Mouse (Mus musculus): ENCODE results near the gene Abhd6. TPM values are rescaled to one million over a fixed set of nuclear protein-coding genes. Genes with fewer than 3 reads are reported as not detected.

The Abhd6 gene
- polyA plus RNA-seq, 1 experiment from 2014 or later, result 14.1 TPM

DNA sequence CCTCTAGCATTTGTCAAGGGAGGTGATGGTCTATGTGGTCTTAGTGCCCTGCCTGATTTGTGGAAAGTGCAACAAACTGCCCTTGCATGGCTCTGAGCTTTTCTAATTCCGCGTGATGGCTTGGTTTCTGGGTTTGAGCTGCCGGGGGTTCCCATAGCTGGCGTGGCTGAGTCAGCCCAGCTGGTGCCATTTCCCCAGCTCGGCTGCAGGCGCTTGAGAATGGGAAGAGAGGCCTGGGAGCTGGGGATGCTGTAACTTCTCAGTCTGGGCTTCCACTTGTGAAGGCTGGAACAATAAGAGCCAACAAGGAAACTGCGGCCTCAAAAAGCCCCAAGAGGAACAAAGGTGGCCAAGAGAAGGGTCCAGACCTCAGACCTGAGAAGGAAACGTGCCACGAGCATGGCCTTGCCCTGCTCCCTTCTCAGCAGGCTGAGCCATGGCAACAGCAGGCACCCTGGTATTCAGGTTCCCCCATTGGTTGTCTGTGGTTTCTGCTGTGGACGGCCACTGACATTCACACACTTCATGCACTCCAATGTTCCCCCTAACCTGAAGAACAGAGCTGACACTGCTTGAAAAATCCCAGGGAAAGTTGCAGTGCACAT, 30.7 kb upstream of the Abhd6 start:
- WGBS, result 55% methylated on average over 10 of the region's 10 CpGs
- no peaks in the 10 kb centered on the region for H3K4me1 ChIP-seq (ENCODE audit: control insufficient read depth, insufficient read depth, low read length)
- H3K4me3 ChIP-seq (ENCODE audit: low read length), result no peak overlapping the region
- no peaks in the 10 kb centered on the region for H3K36me3 ChIP-seq (ENCODE audit: control insufficient read depth, insufficient read depth, low read length)
- H3K27me3 ChIP-seq (replicated peaks; ENCODE audit: control insufficient read depth, insufficient read depth, low read length), result no peaks in the 10 kb centered on the region
- H3K9me3 ChIP-seq (ENCODE audit: control insufficient read depth, low read length), result no peaks in the 10 kb centered on the region
- no peak overlapping the region for H3K27ac ChIP-seq (ENCODE audit: low read length)
- H3K9ac ChIP-seq (ENCODE audit: low read depth, low read length), result no peak overlapping the region
- ATAC-seq, result no peak
- no peak overlapping the region for H3K4me2 ChIP-seq (ENCODE audit: low read depth, low read length)

DNA sequence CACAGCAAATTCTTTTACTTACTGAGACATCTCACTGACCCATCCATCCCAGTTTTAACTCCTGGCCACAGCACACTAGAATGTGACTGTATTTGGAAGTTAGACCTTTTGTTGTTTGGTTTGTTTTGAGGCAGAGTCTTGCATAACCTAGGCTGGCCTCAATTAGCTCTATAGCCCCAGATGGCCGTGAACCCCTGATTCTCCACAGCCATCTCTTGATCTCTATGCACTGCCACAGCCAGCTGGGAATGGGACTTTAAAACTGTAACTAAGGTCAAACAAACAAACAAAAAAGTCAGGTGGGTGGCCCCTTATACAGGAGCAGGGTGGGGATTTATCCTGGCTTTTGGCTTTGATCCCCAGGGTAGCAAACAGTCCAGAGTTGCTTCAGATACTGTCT, 28.1 kb upstream of the Abhd6 start:
- no peak for ATAC-seq
- Histone ChIP-seq H3K27me3 (replicated peaks; ENCODE audit: control insufficient read depth, insufficient read depth, low read length) (no peaks in the 10 kb centered on the region), H3K4me3 (ENCODE audit: low read length) (no peak overlapping the region), H3K9ac (ENCODE audit: low read depth, low read length) (no peak overlapping the region), H3K9me3 (ENCODE audit: control insufficient read depth, low read length) (no peaks in the 10 kb centered on the region), H3K27ac (ENCODE audit: low read length) (no peak overlapping the region), H3K36me3 (ENCODE audit: control insufficient read depth, insufficient read depth, low read length) (no peaks in the 10 kb centered on the region), H3K4me1 (ENCODE audit: control insufficient read depth, insufficient read depth, low read length) (no peaks in the 10 kb centered on the region), H3K4me2 (ENCODE audit: low read depth, low read length) (no peak overlapping the region)
- 83% methylated on average over 1 of the region's 1 CpGs for WGBS

DNA sequence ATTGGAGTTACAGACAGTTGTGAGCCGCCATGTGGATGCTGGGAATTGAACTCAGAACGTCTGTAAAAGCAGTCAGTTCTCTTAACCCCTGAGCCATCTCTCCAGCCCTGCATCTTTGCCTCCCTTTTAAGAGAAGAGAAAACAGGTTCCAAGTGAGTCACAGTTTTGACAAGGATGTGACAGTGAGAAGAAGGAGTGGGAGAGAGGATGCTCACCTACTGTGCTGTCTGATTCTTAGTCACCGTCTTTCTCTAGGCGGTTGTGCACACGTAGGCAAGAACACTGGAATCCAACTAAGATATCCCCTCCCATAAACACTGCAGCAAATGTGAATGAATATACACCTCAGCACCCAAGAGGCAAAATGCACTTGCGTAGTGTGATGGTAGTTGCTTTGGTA, 27.5 kb upstream of the Abhd6 start:
- no peak for ATAC-seq
- no peak overlapping the region for H3K27ac ChIP-seq (ENCODE audit: low read length)
- no peaks in the 10 kb centered on the region for H3K36me3 ChIP-seq (ENCODE audit: control insufficient read depth, insufficient read depth, low read length)
- H3K9me3 ChIP-seq (ENCODE audit: control insufficient read depth, low read length), result no peaks in the 10 kb centered on the region
- H3K27me3 ChIP-seq (replicated peaks; ENCODE audit: control insufficient read depth, insufficient read depth, low read length), result no peaks in the 10 kb centered on the region
- 81% methylated on average over 6 of the region's 6 CpGs for WGBS
- no peak overlapping the region for H3K4me2 ChIP-seq (ENCODE audit: low read depth, low read length)
- H3K4me3 ChIP-seq (ENCODE audit: low read length), result no peak overlapping the region
- H3K4me1 ChIP-seq (ENCODE audit: control insufficient read depth, insufficient read depth, low read length), result no peaks in the 10 kb centered on the region
- no peak overlapping the region for H3K9ac ChIP-seq (ENCODE audit: low read depth, low read length)

- Histone ChIP-seq H3K27ac (ENCODE audit: low read length) (no peak overlapping the region), H3K36me3 (ENCODE audit: control insufficient read depth, insufficient read depth, low read length) (no peaks in the 10 kb centered on the region), H3K9ac (ENCODE audit: low read depth, low read length) (no peak overlapping the region), H3K27me3 (replicated peaks; ENCODE audit: control insufficient read depth, insufficient read depth, low read length) (no peaks in the 10 kb centered on the region), H3K4me1 (ENCODE audit: control insufficient read depth, insufficient read depth, low read length) (no peaks in the 10 kb centered on the region), H3K4me2 (ENCODE audit: low read depth, low read length) (no peak overlapping the region), H3K9me3 (ENCODE audit: control insufficient read depth, low read length) (no peaks in the 10 kb centered on the region), H3K4me3 (ENCODE audit: low read length) (no peak overlapping the region)
- no peak for ATAC-seq
- WGBS, result 90% methylated on average over 1 of the region's 1 CpGs
These were observed 25.2 kb upstream of the Abhd6 start for GRCm38 (mm10) chr14:7977471-7977870.

DNA sequence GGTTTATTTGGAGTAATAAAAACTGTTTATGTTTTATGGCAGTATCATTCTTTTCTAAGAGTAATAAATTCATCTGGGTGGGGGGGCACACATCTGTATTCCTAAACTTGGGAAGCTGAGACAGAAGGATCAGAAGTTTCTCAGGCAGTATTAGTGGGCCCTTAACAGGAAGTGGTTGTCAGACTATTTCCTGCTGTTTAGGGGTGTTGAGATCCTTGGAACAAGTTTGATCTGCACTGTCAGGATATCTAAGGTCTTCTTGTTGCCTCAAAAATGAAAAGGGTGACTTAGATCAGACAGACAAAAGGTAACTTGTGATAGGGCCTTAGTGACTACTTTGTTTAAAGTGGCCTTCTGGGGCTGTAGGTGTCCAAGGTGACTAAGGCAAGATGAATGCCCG, 24.5 kb upstream of the Abhd6 start:
- no peak overlapping the region for H3K27ac ChIP-seq (ENCODE audit: low read length)
- ATAC-seq, result no peak
- H3K4me2 ChIP-seq (ENCODE audit: low read depth, low read length), result no peak overlapping the region
- no peaks in the 10 kb centered on the region for H3K36me3 ChIP-seq (ENCODE audit: control insufficient read depth, insufficient read depth, low read length)
- H3K4me1 ChIP-seq (ENCODE audit: control insufficient read depth, insufficient read depth, low read length), result no peaks in the 10 kb centered on the region
- no peak overlapping the region for H3K9ac ChIP-seq (ENCODE audit: low read depth, low read length)
- no peaks in the 10 kb centered on the region for H3K9me3 ChIP-seq (ENCODE audit: control insufficient read depth, low read length)
- H3K4me3 ChIP-seq (ENCODE audit: low read length), result no peak overlapping the region
- WGBS, result 81% methylated on average over 1 of the region's 1 CpGs
- no peaks in the 10 kb centered on the region for H3K27me3 ChIP-seq (replicated peaks; ENCODE audit: control insufficient read depth, insufficient read depth, low read length)

GRCm38 (mm10) chr14:7981226-7981625, 21.5 kb upstream of the Abhd6 start:
- WGBS, result 95% methylated on average over 1 of the region's 1 CpGs
- no peak overlapping the region for H3K4me2 ChIP-seq (ENCODE audit: low read depth, low read length)
- H3K36me3 ChIP-seq (ENCODE audit: control insufficient read depth, insufficient read depth, low read length), result no peaks in the 10 kb centered on the region
- H3K4me3 ChIP-seq (ENCODE audit: low read length), result no peak overlapping the region
- H3K9me3 ChIP-seq (ENCODE audit: control insufficient read depth, low read length), result no peaks in the 10 kb centered on the region
- no peaks in the 10 kb centered on the region for H3K4me1 ChIP-seq (ENCODE audit: control insufficient read depth, insufficient read depth, low read length)
- no peaks in the 10 kb centered on the region for H3K27me3 ChIP-seq (replicated peaks; ENCODE audit: control insufficient read depth, insufficient read depth, low read length)
- no peak overlapping the region for H3K27ac ChIP-seq (ENCODE audit: low read length)
- ATAC-seq, result no peak
- no peak overlapping the region for H3K9ac ChIP-seq (ENCODE audit: low read depth, low read length)

DNA sequence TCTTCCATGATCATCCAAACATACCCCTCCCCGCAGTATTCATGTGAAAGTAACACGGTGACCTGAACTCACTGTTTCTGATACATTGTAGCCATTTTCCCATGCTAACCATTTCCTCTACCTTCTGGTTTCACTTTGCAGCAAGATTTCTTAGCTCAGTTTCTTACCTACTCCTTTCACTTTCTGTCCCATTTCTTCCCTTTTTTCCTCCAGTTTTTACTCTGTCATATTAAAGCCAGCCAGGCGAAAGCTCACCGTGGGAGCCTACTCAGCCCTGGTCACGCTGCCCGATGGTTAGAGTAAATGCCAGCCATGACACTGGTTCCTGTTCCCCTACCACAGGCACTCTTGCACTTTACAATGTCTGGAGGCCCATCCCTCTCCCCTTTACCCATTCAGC, 15.8 kb upstream of the Abhd6 start:
- no peaks in the 10 kb centered on the region for H3K27me3 ChIP-seq (replicated peaks; ENCODE audit: control insufficient read depth, insufficient read depth, low read length)
- ATAC-seq, result no peak
- no peaks in the 10 kb centered on the region for H3K36me3 ChIP-seq (ENCODE audit: control insufficient read depth, insufficient read depth, low read length)
- H3K4me2 ChIP-seq (ENCODE audit: low read depth, low read length), result no peak overlapping the region
- no peaks in the 10 kb centered on the region for H3K9me3 ChIP-seq (ENCODE audit: control insufficient read depth, low read length)
- no peak overlapping the region for H3K9ac ChIP-seq (ENCODE audit: low read depth, low read length)
- no peaks in the 10 kb centered on the region for H3K4me1 ChIP-seq (ENCODE audit: control insufficient read depth, insufficient read depth, low read length)
- no peak overlapping the region for H3K27ac ChIP-seq (ENCODE audit: low read length)
- H3K4me3 ChIP-seq (ENCODE audit: low read length), result no peak overlapping the region
- 92% methylated on average over 6 of the region's 6 CpGs for WGBS

- no peaks in the 10 kb centered on the region for H3K36me3 ChIP-seq (ENCODE audit: control insufficient read depth, insufficient read depth, low read length)
- no peaks in the 10 kb centered on the region for H3K27me3 ChIP-seq (replicated peaks; ENCODE audit: control insufficient read depth, insufficient read depth, low read length)
- no peak overlapping the region for H3K27ac ChIP-seq (ENCODE audit: low read length)
- H3K4me1 ChIP-seq (ENCODE audit: control insufficient read depth, insufficient read depth, low read length), result 0 out of 2 replicates have a peak, but pooled peaks cover 3% of the 10 kb centered on the region
- no peak for ATAC-seq
- H3K9ac ChIP-seq (ENCODE audit: low read depth, low read length), result no peak overlapping the region
- no peak overlapping the region for H3K4me2 ChIP-seq (ENCODE audit: low read depth, low read length)
- 64% methylated on average over 1 of the region's 1 CpGs for WGBS
- no peaks in the 10 kb centered on the region for H3K9me3 ChIP-seq (ENCODE audit: control insufficient read depth, low read length)
- H3K4me3 ChIP-seq (ENCODE audit: low read length), result no peak overlapping the region
These were observed 13.3 kb upstream of the Abhd6 start for GRCm38 (mm10) chr14:7989371-7989770.

- Histone ChIP-seq H3K4me1 (ENCODE audit: control insufficient read depth, insufficient read depth, low read length) (0 out of 2 replicates have a peak, but pooled peaks cover 3% of the 10 kb centered on the region), H3K4me3 (ENCODE audit: low read length) (no peak overlapping the region), H3K27me3 (replicated peaks; ENCODE audit: control insufficient read depth, insufficient read depth, low read length) (no peaks in the 10 kb centered on the region), H3K27ac (ENCODE audit: low read length) (no peak overlapping the region), H3K4me2 (ENCODE audit: low read depth, low read length) (no peak overlapping the region), H3K9ac (ENCODE audit: low read depth, low read length) (no peak overlapping the region), H3K9me3 (ENCODE audit: control insufficient read depth, low read length) (no peaks in the 10 kb centered on the region), H3K36me3 (ENCODE audit: control insufficient read depth, insufficient read depth, low read length) (no peaks in the 10 kb centered on the region)
- WGBS, result 59% methylated on average over 3 of the region's 3 CpGs
- no peak for ATAC-seq
These were observed 12.7 kb upstream of the Abhd6 start for GRCm38 (mm10) chr14:7989961-7990360.

DNA sequence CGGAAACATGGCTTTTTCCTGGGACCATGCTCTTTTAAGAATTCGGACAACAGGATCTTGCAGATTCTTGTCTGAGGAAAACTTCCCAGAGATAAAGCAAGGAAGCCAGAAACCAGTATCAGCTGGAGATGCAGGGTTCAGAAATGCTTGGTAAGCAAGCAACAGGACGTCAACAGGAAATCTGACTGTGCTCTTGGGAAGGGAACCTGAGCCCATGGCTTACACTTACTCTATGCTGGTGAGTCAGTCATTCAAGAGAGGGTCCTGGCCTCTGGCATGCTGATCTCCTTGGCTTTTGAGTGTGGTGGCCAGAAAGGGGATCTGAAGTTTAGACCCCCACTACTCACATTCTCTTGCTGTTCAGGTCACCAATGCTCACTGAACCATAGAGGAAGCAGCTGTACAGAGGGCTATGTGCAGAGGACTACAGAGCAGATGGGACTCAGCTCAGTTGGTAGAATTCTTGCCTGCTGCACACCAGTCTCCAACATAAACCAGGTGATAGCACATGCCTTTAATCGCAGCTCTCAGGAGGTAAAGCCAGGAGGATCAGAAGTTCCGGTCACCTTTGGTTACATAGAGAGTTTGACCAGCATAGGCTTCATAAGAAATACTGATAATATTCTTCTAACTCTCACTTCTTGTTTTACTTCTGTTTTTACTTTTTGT, 11.5 kb upstream of the Abhd6 start:
- H3K27me3 ChIP-seq (replicated peaks; ENCODE audit: control insufficient read depth, insufficient read depth, low read length), result no peaks in the 10 kb centered on the region
- H3K9ac ChIP-seq (ENCODE audit: low read depth, low read length), result no peak overlapping the region
- WGBS, result 86% methylated on average over 5 of the region's 5 CpGs
- no peak overlapping the region for H3K27ac ChIP-seq (ENCODE audit: low read length)
- ATAC-seq, result no peak
- no peak overlapping the region for H3K4me2 ChIP-seq (ENCODE audit: low read depth, low read length)
- no peak overlapping the region for H3K4me3 ChIP-seq (ENCODE audit: low read length)
- H3K36me3 ChIP-seq (ENCODE audit: control insufficient read depth, insufficient read depth, low read length), result no peaks in the 10 kb centered on the region
- 0 out of 2 replicates have a peak, but pooled peaks cover 3% of the 10 kb centered on the region for H3K4me1 ChIP-seq (ENCODE audit: control insufficient read depth, insufficient read depth, low read length)
- no peaks in the 10 kb centered on the region for H3K9me3 ChIP-seq (ENCODE audit: control insufficient read depth, low read length)
